Mouse (Mus musculus): ENCODE results near the gene Ccdc57.
A peak's percentile ranks its signal among the peaks of the same experiment; 100 is the strongest.

Ccdc57 gene

GRCm38 (mm10) chr11:120819556-120819955, 113.1 kb downstream of the Ccdc57 start:
- DNase-seq: no peak

GRCm38 (mm10) chr11:120818251-120818650, 114.4 kb downstream of the Ccdc57 start:
- no peak for DNase-seq

DNA sequence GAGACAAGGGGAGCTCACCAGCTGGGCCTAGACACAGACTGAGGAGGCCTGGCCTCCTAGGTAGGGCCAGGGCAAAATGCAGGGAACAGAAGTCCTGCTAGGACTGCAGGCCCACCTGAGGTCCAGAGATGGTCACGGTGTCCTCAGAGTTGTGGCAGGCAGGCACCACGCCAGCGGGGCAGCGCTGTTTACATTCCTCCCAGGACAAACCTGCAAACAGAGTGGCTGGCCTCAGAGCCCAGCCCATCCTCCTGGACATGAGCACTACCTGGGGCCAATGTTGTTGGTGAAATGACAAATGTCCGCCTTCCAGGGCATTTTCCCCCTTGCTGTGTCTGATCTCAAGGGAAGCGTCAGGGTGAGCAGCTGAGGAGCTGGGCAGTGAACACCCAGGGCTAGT, 115.3 kb downstream of the Ccdc57 start:
- no peak for DNase-seq

GRCm38 (mm10) chr11:120812068-120812467, 120.6 kb downstream of the Ccdc57 start:
- DNase-seq: no peak

GRCm38 (mm10) chr11:120808010-120808409, 124.7 kb downstream of the Ccdc57 start:
- no peak for DNase-seq

DNA sequence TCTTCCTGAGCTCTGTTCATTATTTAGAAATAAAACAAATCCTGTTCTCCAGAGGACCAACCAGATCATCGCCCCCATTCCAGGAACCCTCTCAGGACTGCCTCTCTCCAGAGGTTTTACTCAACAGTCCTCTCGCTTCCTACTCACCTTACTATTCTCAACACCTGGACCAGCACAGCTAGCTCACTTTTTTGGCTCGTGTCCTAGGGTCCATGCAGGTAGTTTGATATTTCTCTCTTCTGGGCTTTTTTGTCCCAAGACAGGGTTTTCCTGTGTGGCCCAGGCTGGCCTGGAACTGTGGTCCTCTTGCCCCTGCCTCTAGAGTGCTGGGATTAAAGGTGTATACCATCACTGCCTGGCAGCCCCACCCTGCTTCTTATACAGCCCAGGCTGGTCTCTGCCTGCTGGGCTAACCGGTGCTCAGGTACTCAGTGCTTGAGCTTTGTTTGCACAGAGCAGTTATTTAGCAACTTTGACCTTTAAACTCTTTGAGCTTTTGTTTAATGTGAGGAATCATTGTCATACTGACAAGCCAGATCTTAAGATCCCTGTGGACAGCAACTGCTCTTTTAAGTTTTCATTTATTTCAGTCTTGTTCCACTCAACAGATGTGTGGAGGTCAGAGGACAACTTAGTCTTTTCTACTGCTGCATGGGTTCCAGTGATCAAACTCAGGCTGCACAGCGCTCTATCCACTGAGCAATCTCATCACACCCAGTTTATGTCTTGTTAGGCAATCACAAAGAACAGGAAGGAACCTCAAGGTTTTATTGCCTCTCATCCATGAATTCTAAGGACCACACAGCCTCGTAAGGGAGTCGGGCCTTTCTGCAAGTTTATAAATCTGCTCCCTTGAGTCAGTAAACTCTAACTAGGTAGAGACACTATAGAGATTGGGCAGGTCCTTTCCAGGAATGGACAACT, 127.0 kb downstream of the Ccdc57 start:
- DNase-seq: no peak

DNA sequence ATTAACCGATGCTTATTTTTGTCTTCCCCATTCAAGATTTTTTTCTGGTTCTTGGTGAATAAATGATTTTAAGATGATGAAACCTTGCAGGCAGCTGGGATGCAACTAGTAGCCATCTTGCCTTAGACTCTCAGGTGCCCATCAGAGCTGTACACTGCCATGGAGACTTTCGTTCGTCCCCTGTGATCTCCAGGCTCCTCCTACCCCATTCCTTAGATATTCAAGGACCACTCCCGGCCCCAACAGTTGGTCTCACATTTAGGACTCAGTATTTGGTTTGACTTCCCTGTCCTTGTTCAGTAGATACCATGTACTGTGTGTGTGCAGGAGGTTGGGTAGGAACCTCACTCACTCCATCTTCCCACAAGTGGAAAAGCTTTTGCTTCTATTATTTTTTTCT, 127.9 kb downstream of the Ccdc57 start:
- no peak for DNase-seq

DNA sequence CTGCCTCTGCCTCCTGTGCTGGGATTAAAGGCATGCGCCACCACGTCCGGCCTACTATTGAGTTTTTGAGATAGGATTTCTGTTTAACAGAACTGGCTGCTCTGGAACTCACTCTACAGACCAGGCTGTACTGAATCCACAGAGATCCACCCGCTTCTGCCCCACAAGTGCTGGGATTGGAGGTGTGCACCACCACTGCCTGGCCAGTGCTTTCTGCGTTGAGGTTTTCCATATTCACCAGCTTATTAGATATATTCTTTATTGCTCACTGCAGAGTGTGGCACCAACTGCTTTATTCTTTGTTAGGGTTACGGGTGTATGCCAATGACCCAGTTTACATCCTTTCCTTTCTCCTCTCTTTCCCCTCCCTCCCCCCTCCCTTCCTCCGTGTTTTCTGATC, 128.4 kb downstream of the Ccdc57 start:
- DNase-seq: no peak

- DNase-seq: peak; percentile 93
Measured at GRCm38 (mm10) chr11:120800061-120800904, 132.4 kb downstream of the Ccdc57 start.

- DNase-seq: no peak
Measured at GRCm38 (mm10) chr11:120799316-120799890, 133.3 kb downstream of the Ccdc57 start.

DNA sequence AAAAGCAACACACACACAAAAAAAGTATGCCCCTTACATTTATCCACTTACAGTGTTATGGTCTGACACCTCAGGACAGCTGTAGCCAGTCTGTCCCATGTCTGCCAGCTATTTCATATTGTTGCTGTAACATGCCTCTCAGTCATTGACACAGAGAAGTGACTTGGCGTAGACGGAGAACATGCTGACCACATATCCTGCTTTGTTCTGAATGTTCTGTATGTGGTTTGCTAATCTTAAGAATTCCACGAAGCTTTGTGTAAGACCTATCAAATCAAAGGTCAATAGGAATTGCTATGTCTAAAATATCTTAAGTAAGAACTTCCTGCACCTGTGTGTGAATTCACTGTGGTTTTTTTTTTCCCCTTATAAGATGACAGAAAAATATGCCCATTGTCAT, 134.4 kb downstream of the Ccdc57 start:
- no peak for DNase-seq

DNA sequence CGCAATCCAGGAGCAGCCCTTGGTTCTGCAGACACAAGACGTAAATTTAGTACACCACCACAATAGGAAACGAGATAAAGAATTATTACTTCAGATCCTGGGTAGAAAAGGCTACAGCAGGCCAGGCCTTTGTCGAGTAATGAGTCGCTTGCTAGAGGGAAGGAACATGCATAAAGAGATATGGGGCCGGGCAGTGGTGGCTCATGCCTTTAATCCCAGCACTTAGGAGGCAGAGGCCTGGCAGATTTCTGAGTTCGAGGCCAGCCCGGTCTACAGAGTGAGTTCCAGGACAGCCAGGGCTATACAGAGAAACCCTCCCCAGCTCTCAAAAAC, 136.1 kb downstream of the Ccdc57 start:
- DNase-seq: no peak

GRCm38 (mm10) chr11:120795756-120796613, 136.7 kb downstream of the Ccdc57 start, which contains the start of gene Dus1l:
Gene Dus1l, minus strand, starts transcription at chr11:120796403.
- DNase-seq: peak; percentile 97

DNA sequence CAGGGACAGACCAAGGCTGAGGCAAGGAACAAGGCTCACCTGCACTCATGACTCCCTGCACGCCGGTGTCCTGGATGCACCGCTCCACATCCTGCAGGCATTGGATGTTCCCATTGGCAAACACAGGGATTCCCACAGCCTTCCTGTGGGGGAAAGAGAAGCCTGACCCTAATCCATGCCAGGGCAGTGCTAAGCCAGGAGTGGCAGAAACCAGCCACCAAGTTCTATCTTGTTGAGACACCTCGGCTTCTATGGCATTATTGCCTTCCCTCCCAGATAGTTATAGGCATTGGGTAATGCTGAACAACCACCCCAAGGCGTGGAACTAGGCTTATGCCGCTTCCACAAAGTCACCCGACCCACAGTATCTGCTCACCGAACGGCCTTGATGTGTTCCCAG, 140.0 kb downstream of the Ccdc57 start:
- no peak for DNase-seq

DNA sequence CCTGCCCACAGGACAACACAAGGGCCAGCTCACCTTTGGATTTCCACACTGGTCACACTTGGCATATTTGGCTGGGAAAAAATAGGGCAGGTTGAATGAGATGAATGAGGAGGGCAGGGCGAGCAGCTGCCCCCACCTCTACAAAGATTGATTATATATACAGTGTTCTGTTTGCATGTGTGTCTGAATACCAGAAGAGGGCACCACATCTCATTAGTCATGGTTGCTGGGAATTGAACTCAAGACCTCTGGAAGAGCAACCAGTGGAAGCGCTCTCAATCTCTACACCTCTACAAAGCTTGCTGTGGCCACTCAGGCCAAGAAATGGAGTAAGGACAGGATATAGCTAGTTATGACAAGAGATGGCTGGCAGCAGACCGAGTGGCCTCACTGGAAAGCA, 142.9 kb downstream of the Ccdc57 start:
- DNase-seq: no peak

DNA sequence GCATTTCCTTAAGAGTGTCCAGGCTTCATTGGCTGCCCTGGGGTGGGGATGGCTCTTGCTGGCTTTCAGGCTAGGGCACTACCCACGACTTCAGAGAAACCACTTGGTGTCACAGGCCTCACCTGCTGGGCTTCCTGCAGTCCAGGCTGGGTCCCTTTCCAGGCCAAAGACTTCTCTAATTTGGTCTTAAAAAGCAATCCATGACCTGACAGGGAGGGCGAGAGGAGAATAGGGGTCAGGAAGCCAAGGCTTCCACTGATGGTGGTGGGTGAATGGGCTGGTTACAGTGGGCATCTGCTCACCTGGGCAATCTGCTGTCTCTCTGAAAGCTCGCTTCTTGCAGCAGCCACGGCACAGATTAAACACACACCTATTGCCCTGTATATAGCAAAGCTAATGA, 143.3 kb downstream of the Ccdc57 start:
- no peak for DNase-seq

GRCm38 (mm10) chr11:120788460-120788859, 144.2 kb downstream of the Ccdc57 start:
- peak; percentile 61 for DNase-seq

- DNase-seq: no peak
Measured at GRCm38 (mm10) chr11:120785145-120785544, 147.5 kb downstream of the Ccdc57 start.

DNA sequence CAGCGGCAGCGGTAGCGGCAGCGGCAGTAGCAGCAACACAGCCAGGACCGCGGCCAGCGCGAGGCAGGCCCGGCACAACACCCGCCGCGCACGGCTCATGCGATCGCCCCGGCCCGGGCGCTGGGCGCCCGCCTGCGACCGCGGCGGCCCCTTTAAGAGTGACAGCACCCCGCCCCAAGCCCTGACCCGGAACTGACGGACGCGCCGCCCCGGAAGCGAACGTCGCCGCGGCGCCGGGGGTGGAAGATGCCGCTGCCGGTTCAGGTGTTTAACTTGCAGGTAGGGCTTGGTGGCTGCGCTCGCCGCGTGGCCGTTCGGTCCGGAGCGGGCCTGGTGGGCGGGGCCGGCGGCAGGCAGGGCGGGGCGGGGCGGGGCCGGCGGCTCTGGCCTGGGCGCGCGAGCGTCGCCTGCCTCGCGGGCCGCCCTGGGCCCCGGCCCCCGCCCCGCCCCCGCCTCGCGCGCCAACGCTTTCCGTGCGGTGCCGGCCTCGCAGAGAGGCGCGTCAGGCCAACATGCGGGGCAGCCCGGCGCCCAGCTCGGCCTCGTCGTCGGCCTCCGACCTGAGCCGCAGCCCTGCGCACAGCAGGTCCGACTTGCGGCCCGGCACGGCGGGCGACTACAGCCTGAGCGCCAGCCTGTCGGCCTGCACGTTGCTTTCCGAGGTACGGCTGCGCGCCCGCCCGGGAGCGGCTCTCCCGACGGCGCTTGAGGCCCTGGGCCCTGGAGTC, 148.4 kb downstream of the Ccdc57 start, which contains the start of the genes Rfng and Gps1:
TSS of gene Rfng (minus strand) at position 144 of the 728 bp plus-strand sequence.
TSS of gene Gps1 (plus strand) at position 209 of the 728 bp plus-strand sequence.
- DNase-seq: peak; percentile 83

DNA sequence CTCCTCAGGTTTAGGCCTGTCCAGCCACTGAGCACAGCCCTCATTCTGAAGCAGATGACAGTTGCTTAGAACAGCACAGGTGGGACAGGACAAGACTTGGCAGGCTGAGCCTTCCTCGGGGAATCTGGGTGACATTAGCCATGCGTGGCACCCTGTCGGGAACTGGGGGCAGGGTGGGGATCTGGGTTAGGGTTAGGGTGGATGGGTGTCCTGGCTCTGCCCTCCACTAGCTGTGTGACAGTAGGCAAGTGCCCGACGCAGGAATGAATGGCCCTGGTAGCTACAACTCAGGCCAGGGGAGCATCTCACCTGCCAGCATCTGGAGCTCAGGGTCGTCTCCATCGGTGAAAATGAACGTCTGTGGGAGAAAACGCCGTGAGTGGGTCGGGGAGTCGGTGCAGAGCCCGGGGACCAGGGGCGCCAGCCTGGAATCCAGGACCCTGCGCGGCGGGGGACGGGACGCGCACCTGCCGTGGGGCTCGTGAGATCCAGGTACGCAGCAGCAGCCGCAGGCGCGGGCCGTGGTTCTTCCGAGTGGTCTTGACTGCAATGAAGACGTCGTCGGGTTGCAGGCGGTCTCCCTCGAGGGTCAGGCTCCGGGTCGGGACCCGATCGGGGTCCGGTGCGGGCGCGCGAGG, 149.1 kb downstream of the Ccdc57 start:
- no peak for DNase-seq

DNA sequence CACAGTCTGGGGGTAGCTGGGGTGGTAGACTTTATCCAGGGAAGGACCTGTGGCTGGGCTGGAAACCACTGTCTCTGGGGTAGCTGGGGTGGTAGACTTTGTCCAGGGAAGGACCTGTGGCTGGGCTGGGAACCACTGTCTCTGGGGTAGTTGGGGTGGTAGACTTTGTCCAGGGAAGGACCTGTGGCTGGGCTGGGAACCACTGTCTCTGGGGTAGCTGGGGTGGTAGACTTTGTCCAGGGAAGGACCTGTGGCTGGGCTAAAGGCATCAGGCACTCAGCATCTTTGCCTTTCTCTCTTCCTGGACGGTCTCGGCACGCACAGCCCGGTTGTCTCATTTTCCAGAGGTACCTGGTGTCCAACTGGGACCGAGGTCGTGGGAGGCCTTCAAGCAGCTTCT, 151.3 kb downstream of the Ccdc57 start:
- peak; percentile 53 for DNase-seq
